Mouse (Mus musculus): ENCODE measurements around the gene Sipa1l2. TPM values are rescaled to one million over a fixed set of nuclear protein-coding genes. Genes with fewer than 3 reads are reported as not detected.
A peak's percentile ranks its signal among the peaks of the same experiment; 100 is the strongest.

Gene Sipa1l2
- polyA plus RNA-seq, 1 experiment from 2014 or later = 10.0 TPM

GRCm38 (mm10) chr8:125434151-125434550 lies 135.5 kb downstream of the Sipa1l2 start:
- no peak overlapping the region for H3K27ac ChIP-seq (replicated peaks; ENCODE audit: low read depth, low read length)
- H3K9ac ChIP-seq (ENCODE audit: low read depth, low read length) = 0 out of 2 replicates have a peak overlapping the region, but pooled peaks have one; percentile 25
- H3K4me2 ChIP-seq (ENCODE audit: low read depth, low read length) = no peak overlapping the region
- H3K4me1 ChIP-seq (ENCODE audit: control insufficient read depth, insufficient read depth, low read length) = no peaks in the 10 kb centered on the region
- DNase-seq (ENCODE audit: low spot score) = no peak
- WGBS = 51% methylated on average over 8 of the region's 8 CpGs
- H3K36me3 ChIP-seq (ENCODE audit: control insufficient read depth, insufficient read depth, low read length) = peaks cover 28% of the 10 kb centered on the region
- H3K4me3 ChIP-seq (ENCODE audit: low read depth, low read length) = no peak overlapping the region
- no peak for ATAC-seq (ENCODE audit: low read depth)
- H3K9me3 ChIP-seq (ENCODE audit: control insufficient read depth, low read length) = no peaks in the 10 kb centered on the region
- no peaks in the 10 kb centered on the region for H3K27me3 ChIP-seq (replicated peaks; ENCODE audit: control insufficient read depth, insufficient read depth, low read length)

- WGBS = 60% methylated on average over 3 of the region's 3 CpGs
- Histone ChIP-seq H3K27me3 (replicated peaks; ENCODE audit: control insufficient read depth, insufficient read depth, low read length) (no peaks in the 10 kb centered on the region), H3K4me1 (ENCODE audit: control insufficient read depth, insufficient read depth, low read length) (no peaks in the 10 kb centered on the region), H3K9me3 (ENCODE audit: control insufficient read depth, low read length) (no peaks in the 10 kb centered on the region), H3K36me3 (ENCODE audit: control insufficient read depth, insufficient read depth, low read length) (peaks cover 15% of the 10 kb centered on the region), H3K9ac (ENCODE audit: low read depth, low read length) (no peak overlapping the region), H3K4me3 (ENCODE audit: low read depth, low read length) (no peak overlapping the region), H3K4me2 (ENCODE audit: low read depth, low read length) (no peak overlapping the region), H3K27ac (replicated peaks; ENCODE audit: low read depth, low read length) (no peak overlapping the region)
- DNase-seq (ENCODE audit: low spot score) (peak; percentile 74), ATAC-seq (ENCODE audit: low read depth) (peak; percentile 71)
Observed at GRCm38 (mm10) chr8:125431321-125431720, 138.3 kb downstream of the Sipa1l2 start.

GRCm38 (mm10) chr8:125430796-125431195 lies 138.8 kb downstream of the Sipa1l2 start:
- DNase-seq (ENCODE audit: low spot score) (no peak), ATAC-seq (ENCODE audit: low read depth) (no peak)
- WGBS = 84% methylated on average over 5 of the region's 5 CpGs
- Histone ChIP-seq H3K27ac (replicated peaks; ENCODE audit: low read depth, low read length) (no peak overlapping the region), H3K4me1 (ENCODE audit: control insufficient read depth, insufficient read depth, low read length) (no peaks in the 10 kb centered on the region), H3K36me3 (ENCODE audit: control insufficient read depth, insufficient read depth, low read length) (peaks cover 11% of the 10 kb centered on the region), H3K9ac (ENCODE audit: low read depth, low read length) (no peak overlapping the region), H3K27me3 (replicated peaks; ENCODE audit: control insufficient read depth, insufficient read depth, low read length) (no peaks in the 10 kb centered on the region), H3K4me3 (ENCODE audit: low read depth, low read length) (no peak overlapping the region), H3K4me2 (ENCODE audit: low read depth, low read length) (no peak overlapping the region), H3K9me3 (ENCODE audit: control insufficient read depth, low read length) (no peaks in the 10 kb centered on the region)

- no peak for ATAC-seq (ENCODE audit: low read depth)
- Histone ChIP-seq H3K4me1 (ENCODE audit: control insufficient read depth, insufficient read depth, low read length) (no peaks in the 10 kb centered on the region), H3K4me3 (ENCODE audit: low read depth, low read length) (no peak overlapping the region), H3K36me3 (ENCODE audit: control insufficient read depth, insufficient read depth, low read length) (peaks cover 11% of the 10 kb centered on the region), H3K27me3 (replicated peaks; ENCODE audit: control insufficient read depth, insufficient read depth, low read length) (no peaks in the 10 kb centered on the region), H3K4me2 (ENCODE audit: low read depth, low read length) (no peak overlapping the region), H3K9ac (ENCODE audit: low read depth, low read length) (no peak overlapping the region), H3K9me3 (ENCODE audit: control insufficient read depth, low read length) (no peaks in the 10 kb centered on the region), H3K27ac (replicated peaks; ENCODE audit: low read depth, low read length) (no peak overlapping the region)
- WGBS = 70% methylated on average over 8 of the region's 8 CpGs
- DNase-seq (ENCODE audit: low spot score) = no peak
Observed at GRCm38 (mm10) chr8:125428979-125429690, 140.5 kb downstream of the Sipa1l2 start.

GRCm38 (mm10) chr8:125423861-125424260 lies 145.7 kb downstream of the Sipa1l2 start:
- Histone ChIP-seq H3K4me3 (ENCODE audit: low read depth, low read length) (no peak overlapping the region), H3K9ac (ENCODE audit: low read depth, low read length) (no peak overlapping the region), H3K27ac (replicated peaks; ENCODE audit: low read depth, low read length) (no peak overlapping the region), H3K36me3 (ENCODE audit: control insufficient read depth, insufficient read depth, low read length) (peaks cover 31% of the 10 kb centered on the region; the same call in 1 of the 2 replicates), H3K4me2 (ENCODE audit: low read depth, low read length) (no peak overlapping the region), H3K27me3 (replicated peaks; ENCODE audit: control insufficient read depth, insufficient read depth, low read length) (no peaks in the 10 kb centered on the region), H3K9me3 (ENCODE audit: control insufficient read depth, low read length) (no peaks in the 10 kb centered on the region), H3K4me1 (ENCODE audit: control insufficient read depth, insufficient read depth, low read length) (no peaks in the 10 kb centered on the region; the same call in 1 of the 2 replicates)
- ATAC-seq (ENCODE audit: low read depth) (no peak), DNase-seq (ENCODE audit: low spot score) (no peak)
- 60% methylated on average over 10 of the region's 10 CpGs for WGBS

GRCm38 (mm10) chr8:125419202-125419830 lies 150.3 kb downstream of the Sipa1l2 start:
- Histone ChIP-seq H3K36me3 (ENCODE audit: control insufficient read depth, insufficient read depth, low read length) (peaks cover 34% of the 10 kb centered on the region; the same call in 1 of the 2 replicates), H3K27me3 (replicated peaks; ENCODE audit: control insufficient read depth, insufficient read depth, low read length) (no peaks in the 10 kb centered on the region), H3K4me1 (ENCODE audit: control insufficient read depth, insufficient read depth, low read length) (no peaks in the 10 kb centered on the region; the same call in 1 of the 2 replicates), H3K4me3 (ENCODE audit: low read depth, low read length) (no peak overlapping the region), H3K4me2 (ENCODE audit: low read depth, low read length) (no peak overlapping the region), H3K27ac (replicated peaks; ENCODE audit: low read depth, low read length) (no peak overlapping the region), H3K9ac (ENCODE audit: low read depth, low read length) (no peak overlapping the region), H3K9me3 (ENCODE audit: control insufficient read depth, low read length) (no peaks in the 10 kb centered on the region)
- no peak for DNase-seq (ENCODE audit: low spot score)
- no peak for ATAC-seq (ENCODE audit: low read depth)
- 87% methylated on average over 14 of the region's 14 CpGs for WGBS

- no peak overlapping the region for H3K4me2 ChIP-seq (ENCODE audit: low read depth, low read length)
- 66% methylated on average over 6 of the region's 6 CpGs for WGBS
- H3K27ac ChIP-seq (replicated peaks; ENCODE audit: low read depth, low read length) = no peak overlapping the region
- DNase-seq (ENCODE audit: low spot score) (no peak), ATAC-seq (ENCODE audit: low read depth) (no peak)
- H3K9ac ChIP-seq (ENCODE audit: low read depth, low read length) = no peak overlapping the region
- no peak overlapping the region for H3K4me3 ChIP-seq (ENCODE audit: low read depth, low read length)
- H3K4me1 ChIP-seq (ENCODE audit: control insufficient read depth, insufficient read depth, low read length) = peaks cover 8% of the 10 kb centered on the region; the same call in 1 of the 2 replicates
- peaks cover 18% of the 10 kb centered on the region; the same call in 1 of the 2 replicates for H3K36me3 ChIP-seq (ENCODE audit: control insufficient read depth, insufficient read depth, low read length)
- no peaks in the 10 kb centered on the region for H3K9me3 ChIP-seq (ENCODE audit: control insufficient read depth, low read length)
- no peaks in the 10 kb centered on the region for H3K27me3 ChIP-seq (replicated peaks; ENCODE audit: control insufficient read depth, insufficient read depth, low read length)
Observed at GRCm38 (mm10) chr8:125416146-125416545, 153.5 kb downstream of the Sipa1l2 start.

DNA sequence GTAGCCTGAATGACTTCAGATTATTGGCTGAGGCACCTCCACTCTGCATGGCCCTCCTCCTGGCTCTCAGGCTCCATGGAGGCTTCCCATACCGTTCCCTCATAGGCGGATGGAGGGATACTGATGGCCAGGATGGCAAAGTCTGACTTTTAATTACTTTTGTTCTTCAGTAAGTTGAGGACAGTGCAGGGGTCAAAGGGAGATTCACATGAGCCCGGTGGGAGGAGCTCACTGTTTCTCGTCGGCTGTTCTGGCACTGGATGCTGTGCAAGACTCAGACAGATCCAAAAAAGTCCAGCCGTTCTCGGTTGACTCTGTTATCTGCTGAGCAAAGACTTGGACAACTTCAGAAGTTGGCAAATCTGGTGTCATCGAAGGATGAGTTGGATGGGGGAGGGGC lies 155.0 kb downstream of the Sipa1l2 start:
- 89% methylated on average over 8 of the region's 8 CpGs for WGBS
- Histone ChIP-seq H3K4me1 (ENCODE audit: control insufficient read depth, insufficient read depth, low read length) (peaks cover 8% of the 10 kb centered on the region; the same call in 1 of the 2 replicates), H3K4me2 (ENCODE audit: low read depth, low read length) (no peak overlapping the region)

More for the DNA sequence above, 155.0 kb downstream of the Sipa1l2 start:
- no peaks in the 10 kb centered on the region for H3K27me3 ChIP-seq (replicated peaks; ENCODE audit: control insufficient read depth, insufficient read depth, low read length)
- ATAC-seq (ENCODE audit: low read depth) = no peak
- DNase-seq (ENCODE audit: low spot score) = no peak
- no peak overlapping the region for H3K27ac ChIP-seq (replicated peaks; ENCODE audit: low read depth, low read length)
- peaks cover 10% of the 10 kb centered on the region; the same call in 1 of the 2 replicates for H3K36me3 ChIP-seq (ENCODE audit: control insufficient read depth, insufficient read depth, low read length)
- H3K4me3 ChIP-seq (ENCODE audit: low read depth, low read length) = no peak overlapping the region
- H3K9me3 ChIP-seq (ENCODE audit: control insufficient read depth, low read length) = no peaks in the 10 kb centered on the region
- H3K9ac ChIP-seq (ENCODE audit: low read depth, low read length) = no peak overlapping the region

Data from embryonic facial prominence, embryonic 14.5 days (tissue).